Comparison of ENCODE assay signal across 14 mouse cellular contexts in the genomic region with DNA sequence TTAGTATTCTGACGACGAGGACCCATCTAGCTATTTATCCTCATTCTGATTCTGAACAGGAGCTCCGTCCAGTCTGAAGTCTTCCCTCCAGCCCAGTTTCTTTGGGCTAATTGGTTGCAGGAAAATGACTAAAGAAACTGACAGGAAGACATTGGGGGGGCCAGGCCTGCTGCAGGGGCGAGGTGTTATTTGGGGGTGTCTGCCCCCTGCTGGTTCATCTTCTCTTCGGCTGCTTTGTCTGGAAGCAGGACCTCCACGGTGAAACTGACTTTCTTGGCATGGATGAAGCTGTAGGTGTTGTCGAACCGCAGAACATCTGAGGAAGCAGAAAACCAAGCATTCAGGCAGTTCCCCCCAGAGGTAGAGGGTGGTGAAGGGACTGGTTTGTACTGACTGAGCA. TPM values are rescaled to one million over a fixed set of nuclear protein-coding genes. Genes with fewer than 3 reads are reported as not detected.
DNase-seq lines count a peak whose midpoint lies in the region; ATAC-seq and TF ChIP-seq lines count a peak whose summit lies in the region.
"Had no signal": no experiment of that assay in that cellular context is flagged by ENCODE, and none has a peak within 500 bp of the region (broad histone marks: within the 10 kb centered on the region; RNA-seq: fewer than 3 reads in every experiment).

No protein-coding gene starts in this region.

- H3K9ac ChIP-seq in kidney, postnatal 0 days (ENCODE audit: low read depth, low read length): no peak overlapping the region
- H3K9ac ChIP-seq in liver, postnatal 0 days (replicated peaks): no peak overlapping the region; the same call in 1 of the 2 replicates

- H3K4me1 ChIP-seq in kidney, postnatal 0 days (replicated peaks; ENCODE audit: insufficient read depth, low read length): peaks cover 13% of the 10 kb centered on the region; the same call in 1 of the 2 replicates
- peaks cover 36% of the 10 kb centered on the region for H3K4me1 ChIP-seq in liver, postnatal 0 days (ENCODE audit: insufficient read depth)

- H3K4me2 ChIP-seq in kidney, postnatal 0 days (ENCODE audit: low read length): no peak overlapping the region
- no peak overlapping the region for H3K4me2 ChIP-seq in liver, postnatal 0 days (ENCODE audit: low read depth, low read length)

- TF ChIP-seq CTCF in kidney, postnatal 0 days (IDR thresholded peaks at IDR 0.05; ENCODE audit: low read depth): peak; percentile 37; the same call in 1 of the 2 replicates
- peak; percentile 38; the same call in 1 of the 2 replicates for TF ChIP-seq CTCF in liver, postnatal 0 days (IDR thresholded peaks at IDR 0.05; ENCODE audit: low read depth)

- no peaks in the 10 kb centered on the region for H3K36me3 ChIP-seq in kidney, postnatal 0 days (ENCODE audit: insufficient read depth, low read length)
- H3K36me3 ChIP-seq in liver, postnatal 0 days (replicated peaks; ENCODE audit: insufficient read depth, low read length): peaks cover 17% of the 10 kb centered on the region

- no peaks in the 10 kb centered on the region for H3K9me3 ChIP-seq in kidney, postnatal 0 days (replicated peaks; ENCODE audit: low read length)
- H3K9me3 ChIP-seq in liver, postnatal 0 days (ENCODE audit: low read length): no peaks in the 10 kb centered on the region
- H3K9me3 ChIP-seq: neural tube, embryonic 15.5 days had no signal

- DNase-seq in kidney, postnatal 0 days (ENCODE audit: low spot score): no peak
- DNase-seq in kidney, adult 8-10 months: no peak
- DNase-seq in 416B (ENCODE audit: low read depth): peak; percentile 76
- DNase-seq in A20 (ENCODE audit: low read depth, low spot score): peak; percentile 45
- DNase-seq in liver, postnatal 0 days: no peak
- DNase-seq: gastrocnemius, postnatal 36 days had no signal

- H3K27ac ChIP-seq in kidney, postnatal 0 days: no peak overlapping the region
- no peak overlapping the region for H3K27ac ChIP-seq in liver, postnatal 0 days (ENCODE audit: low read depth)

- H3K27me3 ChIP-seq in kidney, postnatal 0 days (ENCODE audit: insufficient read depth, low read length): no peaks in the 10 kb centered on the region
- no peaks in the 10 kb centered on the region for H3K27me3 ChIP-seq in liver, postnatal 0 days (ENCODE audit: insufficient read depth, low read length)
- H3K27me3 ChIP-seq: neural tube, embryonic 15.5 days had no signal

- H3K4me3 ChIP-seq in kidney, postnatal 0 days (replicated peaks; ENCODE audit: low read depth, low read length): no peak overlapping the region
- H3K4me3 ChIP-seq in liver, postnatal 0 days (ENCODE audit: low read depth, low read length): no peak overlapping the region

- no peak for TF ChIP-seq EP300 in liver, postnatal 0 days (IDR thresholded peaks at IDR 0.05; ENCODE audit: low read depth)

- ATAC-seq in kidney, postnatal 0 days (replicated peaks; ENCODE audit: low FRiP score, low read depth): no peak
- no peak for ATAC-seq in liver, postnatal 0 days
- ATAC-seq in megakaryocyte progenitor cell, adult 5-6 weeks (replicated peaks; ENCODE audit: poor library complexity): no peak
- ATAC-seq in granulocyte monocyte progenitor cell, adult 5-6 weeks (replicated peaks; ENCODE audit: poor library complexity, severe bottlenecking): no peak
- ATAC-seq: hindbrain, embryonic 16.5 days had no signal

- WGBS in kidney, postnatal 0 days: 67% methylated on average over 8 of the region's 8 CpGs
- 55% methylated on average over 8 of the region's 8 CpGs for WGBS in liver, postnatal 0 days (ENCODE audit: insufficient replicate concordance)

RNA-seq across cellular contexts. Expression of gene Mtfp1, which starts 2.9 kb away (rescaled TPM):
- polyA plus RNA-seq in kidney, postnatal 0 days (2015; fragmentation: Nextera tagmentation; extraction: Ambion mirVana): 18.6 and 19.9 TPM in 2 replicates
- 17.7 and 21.1 TPM in 2 replicates for polyA plus RNA-seq in liver, postnatal 0 days (2015; fragmentation: Nextera tagmentation; extraction: Ambion mirVana)
- 9.7 and 12.0 TPM in 2 replicates for total RNA-seq in megakaryocyte progenitor cell, adult 5-6 weeks (2015)
- 9.2 and 12.0 TPM in 2 replicates for total RNA-seq in megakaryocyte progenitor cell, adult 5-6 weeks (2017)
- 9.9 and 11.1 TPM in 2 replicates for total RNA-seq in granulocyte monocyte progenitor cell, adult 5-6 weeks (2014; fragmentation: Nextera tagmentation)
- total RNA-seq in granulocyte monocyte progenitor cell, adult 5-6 weeks (2017): 8.7 and 13.3 TPM in 2 replicates

RNA-seq across cellular contexts. Expression of gene Sec14l2, which starts 25.1 kb away (rescaled TPM):
- polyA plus RNA-seq in kidney, postnatal 0 days (2015; fragmentation: Nextera tagmentation; extraction: Ambion mirVana): 1.3 and 1.4 TPM in 2 replicates
- polyA plus RNA-seq in liver, postnatal 0 days (2015; fragmentation: Nextera tagmentation; extraction: Ambion mirVana): 48.0 and 54.2 TPM in 2 replicates
- 0.71 and 0.72 TPM in 2 replicates for total RNA-seq in megakaryocyte progenitor cell, adult 5-6 weeks (2015)
- total RNA-seq in megakaryocyte progenitor cell, adult 5-6 weeks (2017): 0.87 and 1.7 TPM in 2 replicates
- not detected in 2 replicates for total RNA-seq in granulocyte monocyte progenitor cell, adult 5-6 weeks (2014; fragmentation: Nextera tagmentation)
- total RNA-seq in granulocyte monocyte progenitor cell, adult 5-6 weeks (2017): not detected in 2 replicates
- total RNA-seq: monocyte, adult 5-6 weeks had no signal

RNA-seq across cellular contexts. Expression of gene Sec14l3, which starts 33.5 kb away (rescaled TPM):
- polyA plus RNA-seq in kidney, postnatal 0 days (2015; fragmentation: Nextera tagmentation; extraction: Ambion mirVana): not detected in 2 replicates
- polyA plus RNA-seq in liver, postnatal 0 days (2015; fragmentation: Nextera tagmentation; extraction: Ambion mirVana): 0.11 TPM in 1 of 2 replicates, not detected in the other
- not detected in 2 replicates for total RNA-seq in megakaryocyte progenitor cell, adult 5-6 weeks (2015)
- total RNA-seq in megakaryocyte progenitor cell, adult 5-6 weeks (2017): not detected in 2 replicates
- total RNA-seq in granulocyte monocyte progenitor cell, adult 5-6 weeks (2014; fragmentation: Nextera tagmentation): not detected in 2 replicates
- not detected in 2 replicates for total RNA-seq in granulocyte monocyte progenitor cell, adult 5-6 weeks (2017)
- total RNA-seq: common myeloid progenitor, adult 5-6 weeks; gastrocnemius, postnatal 36 days; megakaryocyte, adult 5-6 weeks; monocyte, adult 5-6 weeks had no signal
- polyA plus RNA-seq: liver, embryonic 16.5 days had no signal

RNA-seq across cellular contexts. Expression of gene Rnf215, which starts 36.9 kb away (rescaled TPM):
- 29.8 and 30.9 TPM in 2 replicates for polyA plus RNA-seq in kidney, postnatal 0 days (2015; fragmentation: Nextera tagmentation; extraction: Ambion mirVana)
- polyA plus RNA-seq in liver, postnatal 0 days (2015; fragmentation: Nextera tagmentation; extraction: Ambion mirVana): 6.4 and 6.8 TPM in 2 replicates
- total RNA-seq in megakaryocyte progenitor cell, adult 5-6 weeks (2015): 2.5 and 4.7 TPM in 2 replicates
- total RNA-seq in megakaryocyte progenitor cell, adult 5-6 weeks (2017): 5.9 and 8.8 TPM in 2 replicates
- 10.5 and 13.1 TPM in 2 replicates for total RNA-seq in granulocyte monocyte progenitor cell, adult 5-6 weeks (2014; fragmentation: Nextera tagmentation)
- 6.6 and 7.8 TPM in 2 replicates for total RNA-seq in granulocyte monocyte progenitor cell, adult 5-6 weeks (2017)

Comparison
In these comparisons a context has a peak if more than half of its experiments do, and no peak if none do; other contexts are left out.
1. DNase-seq: peak in 416B (single experiment) and A20 (single experiment); none in kidney, postnatal 0 days (single experiment), kidney, adult 8-10 months (0 of 2) and liver, postnatal 0 days (single experiment).